Mouse (Mus musculus): ENCODE results near the gene Sar1b. TPM values are rescaled to one million over a fixed set of nuclear protein-coding genes. Genes with fewer than 3 reads are reported as not detected.
A peak's percentile ranks its signal among the peaks of the same experiment; 100 is the strongest.

Gene Sar1b
- polyA plus RNA-seq, 2 experiments, result 55.1 to 117 TPM

DNA sequence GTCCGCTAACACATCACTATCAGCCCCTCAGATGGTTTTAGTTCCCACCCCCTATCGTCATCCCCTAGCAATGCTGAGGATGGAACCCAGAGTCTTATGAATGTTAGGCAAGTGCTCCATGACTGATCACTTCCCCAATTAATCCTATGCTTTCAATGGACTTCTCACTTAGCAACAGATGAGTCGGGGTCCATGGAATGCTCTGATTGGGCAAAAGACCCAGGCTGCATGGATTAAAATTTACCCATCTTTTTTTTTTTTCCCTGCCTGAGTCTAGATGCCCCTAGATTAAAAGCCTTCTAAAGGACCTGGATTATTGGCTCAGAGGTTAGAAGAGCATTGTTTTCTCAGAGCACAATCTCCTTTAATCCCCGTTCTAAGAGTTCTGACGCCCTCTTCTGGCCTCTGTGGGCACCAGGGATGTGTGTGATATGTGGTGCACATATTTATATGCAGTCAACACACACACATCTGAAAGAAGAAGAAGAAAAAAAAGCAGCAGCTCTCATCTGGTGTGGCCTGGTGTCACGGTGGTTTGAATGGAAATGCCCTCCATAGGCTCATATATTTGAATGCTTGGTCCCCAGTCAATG lies 46.2 kb downstream of the Sar1b start:
- no peak for ATAC-seq (ENCODE audit: low FRiP score, low read depth)
- no peak overlapping the region for H3K27ac ChIP-seq (replicated peaks; ENCODE audit: low read depth, low read length)
- 63% methylated on average over 6 of the region's 6 CpGs for WGBS
- no peak for TF ChIP-seq POLR2A (IDR thresholded peaks at IDR 0.05; ENCODE audit: borderline replicate concordance, extremely low read depth, insufficient read depth, insufficient read length)
- 0 out of 2 replicates have a peak, but pooled peaks cover 2% of the 10 kb centered on the region for H3K4me1 ChIP-seq (ENCODE audit: control insufficient read depth, insufficient read depth, low read length)
- H3K4me3 ChIP-seq (replicated peaks; ENCODE audit: low read length), result no peak overlapping the region
- H3K36me3 ChIP-seq (ENCODE audit: control insufficient read depth, insufficient read depth, low read length), result peaks cover 3% of the 10 kb centered on the region
- no peak overlapping the region for H3K9ac ChIP-seq (ENCODE audit: low read depth, low read length, severe bottlenecking)
- no peak overlapping the region for H3K4me2 ChIP-seq (replicated peaks; ENCODE audit: low read depth, low read length, severe bottlenecking)
- no peaks in the 10 kb centered on the region for H3K9me3 ChIP-seq (ENCODE audit: control insufficient read depth, low read length)
- H3K27me3 ChIP-seq (ENCODE audit: control insufficient read depth, insufficient read depth, low read length), result no peaks in the 10 kb centered on the region
- peak; percentile 23 for DNase-seq (ENCODE audit: low spot score)

DNA sequence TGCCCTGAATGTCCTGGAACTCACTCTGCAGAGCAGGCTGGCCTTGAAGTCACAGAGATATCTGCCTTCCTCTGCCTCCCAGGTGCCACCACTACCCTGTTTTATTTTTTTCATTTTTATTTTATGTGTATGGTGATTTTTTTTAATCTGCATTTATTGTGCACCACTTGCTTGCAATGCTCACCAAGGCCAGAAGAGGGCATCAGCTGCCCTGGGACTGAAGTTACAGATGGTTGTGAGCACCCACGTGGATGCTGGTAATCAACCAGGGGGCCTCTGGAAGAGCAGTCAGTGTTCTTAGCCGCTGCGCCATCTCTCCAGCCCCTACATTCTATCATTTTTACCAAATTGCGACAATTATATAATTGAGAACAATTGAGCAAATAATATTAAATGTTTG lies 47.7 kb downstream of the Sar1b start:
- H3K27me3 ChIP-seq (ENCODE audit: control insufficient read depth, insufficient read depth, low read length), result no peaks in the 10 kb centered on the region
- 85% methylated on average over 4 of the region's 4 CpGs for WGBS
- H3K9ac ChIP-seq (ENCODE audit: low read depth, low read length, severe bottlenecking), result no peak overlapping the region
- no peak for TF ChIP-seq POLR2A (IDR thresholded peaks at IDR 0.05; ENCODE audit: borderline replicate concordance, extremely low read depth, insufficient read depth, insufficient read length)
- no peak overlapping the region for H3K27ac ChIP-seq (replicated peaks; ENCODE audit: low read depth, low read length)
- no peaks in the 10 kb centered on the region for H3K9me3 ChIP-seq (ENCODE audit: control insufficient read depth, low read length)
- 0 out of 2 replicates have a peak, but pooled peaks cover 2% of the 10 kb centered on the region for H3K4me1 ChIP-seq (ENCODE audit: control insufficient read depth, insufficient read depth, low read length)
- no peak overlapping the region for H3K4me2 ChIP-seq (replicated peaks; ENCODE audit: low read depth, low read length, severe bottlenecking)
- ATAC-seq (ENCODE audit: low FRiP score, low read depth), result no peak
- no peak overlapping the region for H3K4me3 ChIP-seq (replicated peaks; ENCODE audit: low read length)
- H3K36me3 ChIP-seq (ENCODE audit: control insufficient read depth, insufficient read depth, low read length), result peaks cover 18% of the 10 kb centered on the region
- DNase-seq (ENCODE audit: low spot score), result no peak

DNA sequence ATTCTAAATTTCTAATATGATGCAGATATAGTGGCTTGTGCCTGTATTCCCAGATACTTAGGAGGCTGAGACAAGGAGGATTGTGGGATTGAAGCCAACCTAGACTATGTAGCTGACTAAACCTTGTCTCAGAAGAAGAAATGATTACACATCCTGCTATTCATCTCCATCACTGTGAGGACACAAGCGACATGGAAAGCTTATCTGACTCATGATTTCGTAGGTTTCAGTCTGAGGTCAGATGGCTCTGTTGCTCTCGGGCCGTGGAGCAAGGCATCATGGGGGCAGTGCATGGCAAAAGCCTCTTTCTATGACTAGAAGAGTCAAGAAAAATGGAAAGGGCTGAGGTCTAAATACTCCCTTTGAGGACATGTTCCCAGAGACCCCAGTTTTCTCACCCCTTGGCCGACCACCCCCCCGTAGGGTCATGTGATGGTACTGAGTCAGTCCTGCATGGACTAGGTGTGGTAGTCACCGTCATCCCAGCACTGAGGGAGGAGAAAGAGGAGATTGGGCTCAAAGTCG lies 48.6 kb downstream of the Sar1b start:
- Histone ChIP-seq H3K9me3 (ENCODE audit: control insufficient read depth, low read length) (no peaks in the 10 kb centered on the region), H3K36me3 (ENCODE audit: control insufficient read depth, insufficient read depth, low read length) (peaks cover 26% of the 10 kb centered on the region), H3K27ac (replicated peaks; ENCODE audit: low read depth, low read length) (no peak overlapping the region), H3K4me3 (replicated peaks; ENCODE audit: low read length) (no peak overlapping the region), H3K4me1 (ENCODE audit: control insufficient read depth, insufficient read depth, low read length) (0 out of 2 replicates have a peak, but pooled peaks cover 2% of the 10 kb centered on the region), H3K9ac (ENCODE audit: low read depth, low read length, severe bottlenecking) (no peak overlapping the region), H3K4me2 (replicated peaks; ENCODE audit: low read depth, low read length, severe bottlenecking) (no peak overlapping the region), H3K27me3 (ENCODE audit: control insufficient read depth, insufficient read depth, low read length) (no peaks in the 10 kb centered on the region)
- 92% methylated on average over 8 of the region's 8 CpGs for whole genome bisulfite sequencing
- ATAC-seq (ENCODE audit: low FRiP score, low read depth), result no peak
- TF ChIP-seq POLR2A (IDR thresholded peaks at IDR 0.05; ENCODE audit: borderline replicate concordance, extremely low read depth, insufficient read depth, insufficient read length), result no peak
- DNase-seq (ENCODE audit: low spot score), result no peak

DNA sequence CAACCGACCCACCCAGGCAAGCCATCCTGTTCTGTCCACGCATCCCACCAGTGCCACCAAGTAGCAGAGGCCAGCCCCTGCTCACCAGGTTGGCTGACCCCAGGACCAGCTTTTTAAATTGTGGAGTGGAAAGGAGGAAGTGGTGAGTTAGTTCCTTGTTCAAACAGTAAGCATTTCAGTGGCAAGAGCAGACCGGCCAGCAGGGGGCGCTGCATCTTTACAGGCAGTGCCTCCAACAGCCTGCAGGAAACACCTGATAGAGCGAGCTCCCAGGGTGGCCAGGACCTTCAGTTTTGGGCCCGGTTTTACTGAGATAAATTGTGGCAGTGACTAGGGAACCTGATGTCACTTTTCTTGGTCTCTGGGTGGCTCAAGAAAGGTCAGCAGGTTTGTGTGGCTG lies 54.3 kb downstream of the Sar1b start:
- no peak overlapping the region for H3K4me2 ChIP-seq (replicated peaks; ENCODE audit: low read depth, low read length, severe bottlenecking)
- no peak overlapping the region for H3K4me3 ChIP-seq (replicated peaks; ENCODE audit: low read length)
- ATAC-seq (ENCODE audit: low FRiP score, low read depth), result peak; percentile 60; the same call in 1 of the 2 replicates
- 40% methylated on average over 6 of the region's 6 CpGs for WGBS
- H3K27me3 ChIP-seq (ENCODE audit: control insufficient read depth, insufficient read depth, low read length), result no peaks in the 10 kb centered on the region
- no peak overlapping the region for H3K27ac ChIP-seq (replicated peaks; ENCODE audit: low read depth, low read length)
- DNase-seq (ENCODE audit: low spot score), result peak; percentile 87
- TF ChIP-seq POLR2A (IDR thresholded peaks at IDR 0.05; ENCODE audit: borderline replicate concordance, extremely low read depth, insufficient read depth, insufficient read length), result no peak
- no peaks in the 10 kb centered on the region for H3K9me3 ChIP-seq (ENCODE audit: control insufficient read depth, low read length)
- H3K4me1 ChIP-seq (ENCODE audit: control insufficient read depth, insufficient read depth, low read length), result no peaks in the 10 kb centered on the region
- H3K36me3 ChIP-seq (ENCODE audit: control insufficient read depth, insufficient read depth, low read length), result peaks cover 51% of the 10 kb centered on the region
- no peak overlapping the region for H3K9ac ChIP-seq (ENCODE audit: low read depth, low read length, severe bottlenecking)

DNA sequence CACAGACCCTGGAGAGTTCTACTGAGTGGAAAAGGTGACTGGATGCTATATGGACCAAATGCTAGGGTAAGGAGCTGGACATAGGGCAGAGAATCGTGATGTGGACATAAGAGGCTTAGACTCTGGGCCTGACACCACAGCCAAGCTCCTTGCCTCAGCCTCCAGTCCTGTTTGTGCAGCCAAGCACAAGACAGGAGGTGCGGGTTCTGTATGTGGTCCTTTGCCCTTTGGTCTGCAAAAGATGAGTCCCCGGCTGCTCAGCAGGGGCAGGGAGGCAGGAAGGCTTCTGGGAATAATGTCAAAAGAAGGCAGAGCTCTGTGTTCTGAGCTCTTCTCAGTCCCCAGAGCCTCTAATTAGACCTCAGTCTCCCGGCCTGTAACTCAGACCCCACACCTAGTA lies 55.4 kb downstream of the Sar1b start:
- DNase-seq (ENCODE audit: low spot score) (no peak), ATAC-seq (ENCODE audit: low FRiP score, low read depth) (no peak)
- Histone ChIP-seq H3K27ac (replicated peaks; ENCODE audit: low read depth, low read length) (no peak overlapping the region), H3K4me1 (ENCODE audit: control insufficient read depth, insufficient read depth, low read length) (no peaks in the 10 kb centered on the region), H3K27me3 (ENCODE audit: control insufficient read depth, insufficient read depth, low read length) (no peaks in the 10 kb centered on the region), H3K4me2 (replicated peaks; ENCODE audit: low read depth, low read length, severe bottlenecking) (no peak overlapping the region), H3K4me3 (replicated peaks; ENCODE audit: low read length) (no peak overlapping the region), H3K36me3 (ENCODE audit: control insufficient read depth, insufficient read depth, low read length) (peaks cover 54% of the 10 kb centered on the region), H3K9ac (ENCODE audit: low read depth, low read length, severe bottlenecking) (no peak overlapping the region), H3K9me3 (ENCODE audit: control insufficient read depth, low read length) (no peaks in the 10 kb centered on the region)
- TF ChIP-seq POLR2A (IDR thresholded peaks at IDR 0.05; ENCODE audit: borderline replicate concordance, extremely low read depth, insufficient read depth, insufficient read length), result no peak
- 97% methylated on average over 4 of the region's 4 CpGs for WGBS

All from limb, embryonic 14.5 days (tissue).